Comparison of ENCODE assay signal across 12 mouse cellular contexts in the genomic region with DNA sequence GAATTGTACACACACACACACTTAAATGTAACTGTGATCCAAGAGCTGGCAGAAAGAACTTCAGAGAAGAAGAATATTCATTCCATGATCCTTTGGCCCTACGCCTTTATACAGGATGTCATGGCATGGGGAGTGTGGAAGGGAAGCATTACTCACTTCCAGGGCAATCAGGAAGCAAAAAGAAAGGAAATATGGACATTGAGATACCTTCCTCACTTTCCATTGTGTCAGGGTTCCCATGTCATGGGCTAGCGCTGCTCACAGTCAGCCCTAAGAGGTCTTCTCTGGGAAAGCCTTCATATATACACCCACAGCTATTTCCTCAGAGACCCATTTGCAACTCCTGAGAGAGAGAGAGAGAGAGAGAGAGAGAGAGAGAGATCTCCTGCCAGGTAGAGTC. TPM values are rescaled to one million over a fixed set of nuclear protein-coding genes. Genes with fewer than 3 reads are reported as not detected.
A peak's percentile ranks its signal among the peaks of the same experiment; 100 is the strongest.
DNase-seq lines count a peak whose midpoint lies in the region; ATAC-seq and TF ChIP-seq lines count a peak whose summit lies in the region.
"Had no signal": no experiment of that assay in that cellular context is flagged by ENCODE, and none has a peak within 500 bp of the region (broad histone marks: within the 10 kb centered on the region; RNA-seq: fewer than 3 reads in every experiment).

No protein-coding gene starts in this region.

- TF ChIP-seq EP300 in MEL (IDR thresholded peaks at IDR 0.05; ENCODE audit: low read depth in 1 of 2, low read length in 2 of 2) = no peak

- peak overlapping the region; percentile 96 for H3K27ac ChIP-seq in kidney, embryonic 16.5 days (ENCODE audit: low read length)
- no peak overlapping the region for H3K27ac ChIP-seq in MEL (ENCODE audit: control insufficient read depth, low read depth, low read length)
- H3K27ac ChIP-seq in embryonic facial prominence, embryonic 13.5 days = no peak overlapping the region
- no peak overlapping the region for H3K27ac ChIP-seq in liver, embryonic 15.5 days (replicated peaks)
- H3K27ac ChIP-seq: hindbrain, embryonic 14.5 days had no signal

- TF ChIP-seq RAD21 in MEL (IDR thresholded peaks at IDR 0.05; ENCODE audit: low read depth, low read length) = no peak

- peak overlapping the region; percentile 83; the same call in 1 of the 2 replicates for H3K4me3 ChIP-seq in kidney, embryonic 16.5 days (ENCODE audit: low read length)
- no peak overlapping the region for H3K4me3 ChIP-seq in MEL (ENCODE audit: control insufficient read depth in 1 of 2, insufficient read depth in 1 of 2, low read depth in 2 of 2, low read length in 2 of 2)
- H3K4me3 ChIP-seq in embryonic facial prominence, embryonic 13.5 days = peak overlapping the region; percentile 68
- H3K4me3 ChIP-seq in liver, embryonic 15.5 days (replicated peaks) = peak overlapping the region; percentile 68; the same call in 1 of the 2 replicates

- no peaks in the 10 kb centered on the region for H3K36me3 ChIP-seq in kidney, embryonic 16.5 days (ENCODE audit: insufficient read depth, low read length)
- H3K36me3 ChIP-seq in MEL (ENCODE audit: control insufficient read depth in 1 of 2, insufficient read depth in 2 of 2, low read length in 2 of 2) = peaks cover 0 to 4% of the 10 kb centered on the region in 2 experiments; a peak in 2 of 4 replicates
- no peaks in the 10 kb centered on the region for H3K36me3 ChIP-seq in embryonic facial prominence, embryonic 13.5 days
- H3K36me3 ChIP-seq in liver, embryonic 15.5 days (replicated peaks) = no peaks in the 10 kb centered on the region

- H3K9me3 ChIP-seq in kidney, embryonic 16.5 days (ENCODE audit: low read length) = no peaks in the 10 kb centered on the region
- no peaks in the 10 kb centered on the region for H3K9me3 ChIP-seq in MEL (replicated peaks; ENCODE audit: insufficient read depth, low read length)
- no peaks in the 10 kb centered on the region for H3K9me3 ChIP-seq in embryonic facial prominence, embryonic 13.5 days
- no peaks in the 10 kb centered on the region for H3K9me3 ChIP-seq in liver, embryonic 15.5 days (replicated peaks)

- TF ChIP-seq POLR2A in MEL (IDR thresholded peaks at IDR 0.05; ENCODE audit: control insufficient read depth in 1 of 2, insufficient read depth in 1 of 2, low read depth in 1 of 2, low read length in 2 of 2, poor library complexity in 1 of 2) = no peak

- no peak overlapping the region for H3K9ac ChIP-seq in kidney, embryonic 16.5 days (replicated peaks; ENCODE audit: low read length)
- no peak overlapping the region for H3K9ac ChIP-seq in MEL (ENCODE audit: control insufficient read depth, low read depth, low read length, poor library complexity, severe bottlenecking)
- peak overlapping the region; percentile 95; the same call in 1 of the 2 replicates for H3K9ac ChIP-seq in embryonic facial prominence, embryonic 13.5 days
- H3K9ac ChIP-seq in liver, embryonic 15.5 days = no peak overlapping the region
- H3K9ac ChIP-seq: hindbrain, embryonic 14.5 days had no signal

- 89% methylated on average over 2 of the region's 2 CpGs for WGBS in kidney, embryonic 16.5 days
- WGBS in embryonic facial prominence, embryonic 13.5 days = 81% methylated on average over 2 of the region's 2 CpGs
- 76% methylated on average over 2 of the region's 2 CpGs for WGBS in liver, embryonic 15.5 days (ENCODE audit: insufficient replicate concordance)

- H3K4me2 ChIP-seq in kidney, embryonic 16.5 days (replicated peaks; ENCODE audit: low read depth, low read length) = peak overlapping the region; percentile 63
- peak overlapping the region; percentile 59 for H3K4me2 ChIP-seq in embryonic facial prominence, embryonic 13.5 days
- peak overlapping the region; percentile 79 for H3K4me2 ChIP-seq in liver, embryonic 15.5 days

- H3K79me2 ChIP-seq in MEL (ENCODE audit: control insufficient read depth, insufficient read depth, low read length, poor library complexity) = peaks cover 1% of the 10 kb centered on the region; the same call in 1 of the 2 replicates

- TF ChIP-seq CTCF in MEL (IDR thresholded peaks at IDR 0.05 in 2 of 3, conservative IDR thresholded peaks at IDR 0.05 in 1 of 3; ENCODE audit: control insufficient read depth in 1 of 3, insufficient read depth in 1 of 3, low read depth in 2 of 3, low read length in 3 of 3, poor library complexity in 1 of 3, severe bottlenecking in 1 of 3) = no peak

- no peak for DNase-seq in kidney, postnatal 10 days
- no peak for DNase-seq in MEL (ENCODE audit: low read depth, low spot score)
- DNase-seq in cerebellum, postnatal 14 days = no peak
- DNase-seq: cerebellum, adult 11 months; layer of hippocampus, adult 9-11 months; lung, postnatal 10 days; thymus, postnatal 4 days had no signal

- H3K4me1 ChIP-seq in kidney, embryonic 16.5 days (ENCODE audit: insufficient read depth, low read length) = peaks cover 24% of the 10 kb centered on the region
- H3K4me1 ChIP-seq in MEL (ENCODE audit: control insufficient read depth in 1 of 2, insufficient read depth in 2 of 2, low read length in 2 of 2) = peaks cover 0 to 6% of the 10 kb centered on the region in 2 experiments; a peak in 3 of 4 replicates
- peaks cover 22% of the 10 kb centered on the region for H3K4me1 ChIP-seq in embryonic facial prominence, embryonic 13.5 days
- peaks cover 7% of the 10 kb centered on the region; the same call in 1 of the 2 replicates for H3K4me1 ChIP-seq in liver, embryonic 15.5 days (replicated peaks)

- no peaks in the 10 kb centered on the region for H3K27me3 ChIP-seq in kidney, embryonic 16.5 days (ENCODE audit: insufficient read depth, low read length)
- H3K27me3 ChIP-seq in MEL (ENCODE audit: control insufficient read depth in 1 of 2, insufficient read depth in 2 of 2, low read length in 2 of 2) = no peaks in the 10 kb centered on the region
- H3K27me3 ChIP-seq in embryonic facial prominence, embryonic 13.5 days = no peaks in the 10 kb centered on the region
- no peaks in the 10 kb centered on the region for H3K27me3 ChIP-seq in liver, embryonic 15.5 days

- peak; percentile 29; the same call in 1 of the 2 replicates for ATAC-seq in kidney, embryonic 16.5 days (ENCODE audit: low FRiP score, low TSS enrichment)
- no peak for ATAC-seq in embryonic facial prominence, embryonic 13.5 days (ENCODE audit: insufficient number of reproducible peaks, insufficient read depth, low FRiP score, low TSS enrichment, low read depth)
- ATAC-seq in liver, embryonic 15.5 days (ENCODE audit: insufficient read depth) = 0 out of 2 replicates have a peak, but pooled peaks have one; percentile 31
- ATAC-seq in CD4-positive, CD25-positive, alpha-beta regulatory T cell, adult 4 months = no peak

TF ChIP-seq in MEL, 35 proteins besides CTCF, POLR2A, EP300 and RAD21:
- TF ChIP-seq MXI1 (IDR thresholded peaks at IDR 0.05; ENCODE audit: low read depth, low read length) = no peak
- TF ChIP-seq ELF1 (IDR thresholded peaks at IDR 0.05; ENCODE audit: low read depth, low read length) = no peak
- TF ChIP-seq TCF12 (IDR thresholded peaks at IDR 0.05; ENCODE audit: low read depth, low read length) = no peak
- 0 out of 2 replicates have a peak, but pooled peaks have one; percentile 26 for TF ChIP-seq JUND (IDR thresholded peaks at IDR 0.05; ENCODE audit: low read depth, low read length)
- TF ChIP-seq ZNF384 (IDR thresholded peaks at IDR 0.05; ENCODE audit: low read depth, low read length) = no peak
- TF ChIP-seq MYC (IDR thresholded peaks at IDR 0.05; ENCODE audit: low read depth, low read length) = no peak
- no peak for TF ChIP-seq TBP (IDR thresholded peaks at IDR 0.05; ENCODE audit: low read depth, low read length)
- TF ChIP-seq GABPA (IDR thresholded peaks at IDR 0.05; ENCODE audit: low read depth, low read length) = no peak
- no peak for TF ChIP-seq E2F4 (IDR thresholded peaks at IDR 0.05; ENCODE audit: borderline replicate concordance, low read depth, low read length)

RNA-seq across cellular contexts. Expression of a gene that starts 1.3 kb away (rescaled TPM):
- 2.0 and 2.7 TPM in 2 replicates for polyA plus RNA-seq in kidney, embryonic 16.5 days (2015; fragmentation: Nextera tagmentation; extraction: Ambion mirVana)
- total RNA-seq in MEL (2012; rRNA removed) = 0.58 and 0.62 TPM in 2 replicates
- 1 to 10 TPM in 1 of 2 experiments, not detected in 1; 1.3 TPM for polyA plus RNA-seq in MEL (2012; ENCODE audit: insufficient read depth in 1 of 2, insufficient read length in 2 of 2, low read depth in 1 of 2, low replicate concordance in 2 of 2, missing spikeins in 1 of 2)
- 1.8 and 2.1 TPM in 2 replicates for polyA plus RNA-seq in embryonic facial prominence, embryonic 13.5 days (2015; fragmentation: Nextera tagmentation; extraction: Ambion mirVana)
- 0.44 and 0.47 TPM in 2 replicates for polyA plus RNA-seq in liver, embryonic 15.5 days (2015; fragmentation: Nextera tagmentation; extraction: Ambion mirVana)
- 1 to 10 TPM; 1.6 to 2.1 TPM for polyA plus RNA-seq in CD4-positive, CD25-positive, alpha-beta regulatory T cell, adult 4 months (2017; shearing (Covaris generic))

Comparison
In these comparisons a context has a peak if more than half of its experiments do, and no peak if none do; other contexts are left out.
1. ATAC-seq: peak in kidney, embryonic 16.5 days (single experiment) and liver, embryonic 15.5 days (single experiment); none in embryonic facial prominence, embryonic 13.5 days (single experiment) and CD4-positive, CD25-positive, alpha-beta regulatory T cell, adult 4 months (single experiment).
2. H3K4me3 ChIP-seq: peak in kidney, embryonic 16.5 days (single experiment), embryonic facial prominence, embryonic 13.5 days (single experiment) and liver, embryonic 15.5 days (single experiment); none in MEL (0 of 2).
3. Peak in every context shown above with its lines, with median percentiles within 50 percentile points of each other: H3K4me2 ChIP-seq.